Mouse (Mus musculus): ENCODE results near the gene Nox1. TPM values are rescaled to one million over a fixed set of nuclear protein-coding genes. Genes with fewer than 3 reads are reported as not detected.
"Not testable (repeated sequence)": the region's sequence is repeated elsewhere in the genome, so short reads cannot be mapped to it uniquely, and the experiment has no call there.

Gene Nox1
- polyA plus RNA-seq, 1 experiment from 2014 or later: 0.45 TPM

DNA sequence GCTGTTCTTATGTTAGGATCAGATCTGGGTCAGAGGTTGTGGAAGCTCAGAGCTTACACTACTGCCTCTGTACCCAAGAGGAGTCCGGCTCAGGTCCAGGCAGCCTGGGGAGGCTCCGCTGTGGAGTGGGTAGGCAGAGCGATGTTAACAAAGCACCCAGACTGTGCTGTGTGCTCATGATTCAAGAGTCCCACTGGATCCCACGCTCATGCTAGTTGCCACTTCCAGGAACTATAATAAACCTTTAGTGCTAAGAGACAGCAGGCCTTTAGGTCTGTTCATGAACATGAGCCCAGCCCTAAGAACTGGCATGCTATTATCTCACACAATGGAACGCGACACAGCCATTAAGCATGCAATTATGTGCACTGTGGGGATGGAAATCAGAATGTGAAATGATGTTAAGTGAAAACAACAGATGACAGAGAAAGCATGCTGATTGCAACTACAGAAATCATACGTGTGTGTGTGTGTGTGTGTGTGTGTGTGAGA lies 10.6 kb downstream of the Nox1 start:
- no peak for ATAC-seq (ENCODE audit: insufficient number of reproducible peaks, insufficient read depth, low FRiP score, low read depth)
- no peak overlapping the region for H3K4me2 ChIP-seq (replicated peaks; ENCODE audit: low read depth, low read length)
- H3K36me3 ChIP-seq (ENCODE audit: control insufficient read depth, insufficient read depth, low read length): no peaks in the 10 kb centered on the region
- H3K9me3 ChIP-seq (ENCODE audit: control insufficient read depth, low read depth, low read length): no peaks in the 10 kb centered on the region
- H3K27me3 ChIP-seq (ENCODE audit: control insufficient read depth, insufficient read depth, low read length): no peaks in the 10 kb centered on the region
- H3K9ac ChIP-seq (replicated peaks; ENCODE audit: low read depth, low read length): no peak overlapping the region
- WGBS: 82% methylated on average over 7 of the region's 7 CpGs
- H3K27ac ChIP-seq (ENCODE audit: low read length): no peak overlapping the region
- no peak overlapping the region for H3K4me3 ChIP-seq (ENCODE audit: low read depth, low read length)
- H3K4me1 ChIP-seq (ENCODE audit: control insufficient read depth, insufficient read depth, low read length): no peaks in the 10 kb centered on the region

DNA sequence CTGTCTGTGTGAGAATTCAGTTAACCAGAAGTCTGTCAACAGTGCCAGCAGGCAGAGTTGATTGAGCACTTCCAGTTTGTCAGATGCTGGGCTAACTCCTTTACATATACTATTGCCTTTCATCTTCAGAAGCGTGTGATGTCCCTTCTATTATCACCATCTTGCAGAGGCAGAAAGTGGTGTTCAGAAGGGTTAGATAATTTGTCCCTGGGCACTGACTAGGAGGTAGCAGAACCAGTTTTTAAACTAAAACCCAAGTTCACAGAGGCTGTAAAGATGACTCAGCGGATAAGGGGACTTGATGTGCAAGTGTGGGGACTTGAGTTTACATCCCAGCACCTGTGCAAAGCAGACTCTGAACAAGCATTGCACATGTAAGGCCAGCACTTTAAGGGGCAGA lies 13.3 kb downstream of the Nox1 start:
- Histone ChIP-seq H3K36me3 (ENCODE audit: control insufficient read depth, insufficient read depth, low read length) (no peaks in the 10 kb centered on the region), H3K4me2 (replicated peaks; ENCODE audit: low read depth, low read length) (no peak overlapping the region), H3K9me3 (ENCODE audit: control insufficient read depth, low read depth, low read length) (no peaks in the 10 kb centered on the region), H3K27me3 (ENCODE audit: control insufficient read depth, insufficient read depth, low read length) (no peaks in the 10 kb centered on the region), H3K9ac (replicated peaks; ENCODE audit: low read depth, low read length) (no peak overlapping the region), H3K27ac (ENCODE audit: low read length) (no peak overlapping the region), H3K4me1 (ENCODE audit: control insufficient read depth, insufficient read depth, low read length) (no peaks in the 10 kb centered on the region), H3K4me3 (ENCODE audit: low read depth, low read length) (no peak overlapping the region)
- no peak for ATAC-seq (ENCODE audit: insufficient number of reproducible peaks, insufficient read depth, low FRiP score, low read depth)
- WGBS: 75% methylated on average over 2 of the region's 2 CpGs

DNA sequence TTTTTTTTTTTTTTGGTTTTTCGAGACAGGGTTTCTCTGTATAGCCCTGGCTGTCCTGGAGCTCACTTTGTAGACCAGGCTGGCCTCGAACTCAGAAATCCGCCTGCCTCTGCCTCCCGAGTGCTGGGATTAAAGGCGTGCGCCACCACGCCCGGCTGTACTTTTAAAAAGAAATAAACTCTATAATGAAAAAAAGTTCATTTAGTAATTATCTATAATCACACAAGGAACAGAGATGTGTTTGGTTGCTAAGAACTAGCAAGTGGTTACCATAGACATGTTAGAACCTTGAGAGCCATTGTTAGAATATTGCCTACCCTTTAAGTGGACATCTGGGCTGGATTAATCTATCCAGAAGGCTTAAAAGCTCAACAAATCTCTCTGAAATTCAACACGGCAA lies 34.6 kb downstream of the Nox1 start, which contains the start of gene Arl13a:
Arl13a (plus strand) TSS at position 301 of the 400 bp plus-strand sequence.
- not testable (repeated sequence) for H3K27me3 ChIP-seq (ENCODE audit: control insufficient read depth, insufficient read depth, low read length); H3K4me3 ChIP-seq (ENCODE audit: low read depth, low read length); H3K27ac ChIP-seq (ENCODE audit: low read length); H3K9me3 ChIP-seq (ENCODE audit: control insufficient read depth, low read depth, low read length); ATAC-seq (ENCODE audit: insufficient number of reproducible peaks, insufficient read depth, low FRiP score, low read depth); H3K9ac ChIP-seq (replicated peaks; ENCODE audit: low read depth, low read length); H3K36me3 ChIP-seq (ENCODE audit: control insufficient read depth, insufficient read depth, low read length); H3K4me1 ChIP-seq (ENCODE audit: control insufficient read depth, insufficient read depth, low read length); H3K4me2 ChIP-seq (replicated peaks; ENCODE audit: low read depth, low read length)
- 93% methylated on average over 8 of the region's 9 CpGs for WGBS

DNA sequence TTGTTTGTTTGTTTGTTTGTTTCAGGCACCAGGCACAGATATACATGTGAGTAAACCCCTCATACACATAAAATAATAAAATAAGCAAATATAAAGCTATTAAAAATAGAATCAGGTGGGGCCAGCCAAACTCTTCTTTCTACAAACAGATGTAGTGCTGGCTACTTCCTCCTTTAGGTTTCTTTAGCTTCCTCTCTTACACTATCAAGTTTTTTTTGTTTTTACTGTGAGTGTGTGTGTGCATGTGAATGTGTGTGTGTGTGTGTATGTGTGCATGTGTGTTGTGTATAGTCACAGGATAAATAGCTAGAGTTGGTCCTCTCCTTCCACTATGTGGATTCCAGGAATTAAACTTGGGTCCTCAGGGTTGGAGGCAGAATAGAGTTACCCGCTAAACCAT lies 47.1 kb downstream of the Nox1 start:
- no peak overlapping the region for H3K4me3 ChIP-seq (ENCODE audit: low read depth, low read length)
- H3K9me3 ChIP-seq (ENCODE audit: control insufficient read depth, low read depth, low read length): no peaks in the 10 kb centered on the region
- no peak overlapping the region for H3K9ac ChIP-seq (replicated peaks; ENCODE audit: low read depth, low read length)
- no peak for ATAC-seq (ENCODE audit: insufficient number of reproducible peaks, insufficient read depth, low FRiP score, low read depth)
- H3K36me3 ChIP-seq (ENCODE audit: control insufficient read depth, insufficient read depth, low read length): no peaks in the 10 kb centered on the region
- no peak overlapping the region for H3K27ac ChIP-seq (ENCODE audit: low read length)
- no peak overlapping the region for H3K4me2 ChIP-seq (replicated peaks; ENCODE audit: low read depth, low read length)
- 100% methylated on average over 1 of the region's 1 CpGs for WGBS
- H3K27me3 ChIP-seq (ENCODE audit: control insufficient read depth, insufficient read depth, low read length): no peaks in the 10 kb centered on the region
- no peaks in the 10 kb centered on the region for H3K4me1 ChIP-seq (ENCODE audit: control insufficient read depth, insufficient read depth, low read length)

DNA sequence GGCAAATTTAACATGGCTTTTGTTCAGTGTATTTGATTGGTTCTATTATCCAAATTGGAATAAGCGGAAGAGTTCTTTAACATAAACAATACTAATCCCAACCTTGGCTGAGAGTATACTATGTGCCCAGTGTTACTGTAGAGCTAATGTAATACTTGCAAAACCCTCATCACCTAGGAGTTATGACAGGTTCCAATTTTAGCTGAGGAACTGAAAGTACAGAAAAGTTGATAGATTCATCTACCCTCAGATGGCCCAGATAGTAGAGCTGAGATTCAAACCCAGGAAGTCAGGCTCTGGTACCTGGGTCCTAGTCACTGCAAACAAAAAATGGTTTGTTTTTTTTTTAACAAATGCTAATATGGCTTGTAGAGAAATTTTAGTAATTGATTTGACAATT lies 51.2 kb downstream of the Nox1 start:
- H3K4me3 ChIP-seq (ENCODE audit: low read depth, low read length): no peak overlapping the region
- H3K27me3 ChIP-seq (ENCODE audit: control insufficient read depth, insufficient read depth, low read length): no peaks in the 10 kb centered on the region
- H3K27ac ChIP-seq (ENCODE audit: low read length): no peak overlapping the region
- no peak overlapping the region for H3K4me2 ChIP-seq (replicated peaks; ENCODE audit: low read depth, low read length)
- H3K9ac ChIP-seq (replicated peaks; ENCODE audit: low read depth, low read length): no peak overlapping the region
- H3K9me3 ChIP-seq (ENCODE audit: control insufficient read depth, low read depth, low read length): no peaks in the 10 kb centered on the region
- ATAC-seq (ENCODE audit: insufficient number of reproducible peaks, insufficient read depth, low FRiP score, low read depth): no peak
- no peaks in the 10 kb centered on the region for H3K36me3 ChIP-seq (ENCODE audit: control insufficient read depth, insufficient read depth, low read length)
- H3K4me1 ChIP-seq (ENCODE audit: control insufficient read depth, insufficient read depth, low read length): no peaks in the 10 kb centered on the region
- WGBS: 69% methylated on average over 1 of the region's 1 CpGs

DNA sequence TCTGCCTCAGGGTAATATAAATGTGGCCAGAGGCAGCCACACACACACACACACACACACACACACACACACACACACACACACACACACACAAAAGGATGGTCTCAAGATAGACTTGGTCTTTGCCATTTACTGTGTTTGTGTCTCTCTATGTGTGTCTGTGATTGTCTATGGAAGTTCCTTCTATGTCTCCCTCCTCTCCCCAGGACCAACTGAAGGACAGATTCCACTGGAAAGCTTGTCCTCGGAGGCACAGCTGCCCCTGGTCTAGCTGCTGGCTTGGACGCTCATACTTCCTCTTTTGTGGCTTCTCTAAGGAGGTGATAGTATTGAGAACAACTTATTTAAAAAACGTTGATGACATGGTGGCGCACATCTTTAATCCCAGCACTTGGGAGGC lies 58.3 kb downstream of the Nox1 start:
- no peaks in the 10 kb centered on the region for H3K36me3 ChIP-seq (ENCODE audit: control insufficient read depth, insufficient read depth, low read length)
- H3K4me3 ChIP-seq (ENCODE audit: low read depth, low read length): no peak overlapping the region
- no peak overlapping the region for H3K9ac ChIP-seq (replicated peaks; ENCODE audit: low read depth, low read length)
- H3K4me2 ChIP-seq (replicated peaks; ENCODE audit: low read depth, low read length): no peak overlapping the region
- no peaks in the 10 kb centered on the region for H3K9me3 ChIP-seq (ENCODE audit: control insufficient read depth, low read depth, low read length)
- H3K4me1 ChIP-seq (ENCODE audit: control insufficient read depth, insufficient read depth, low read length): no peaks in the 10 kb centered on the region
- no peak overlapping the region for H3K27ac ChIP-seq (ENCODE audit: low read length)
- H3K27me3 ChIP-seq (ENCODE audit: control insufficient read depth, insufficient read depth, low read length): no peaks in the 10 kb centered on the region
- no peak for ATAC-seq (ENCODE audit: insufficient number of reproducible peaks, insufficient read depth, low FRiP score, low read depth)
- 71% methylated on average over 4 of the region's 4 CpGs for whole genome bisulfite sequencing

DNA sequence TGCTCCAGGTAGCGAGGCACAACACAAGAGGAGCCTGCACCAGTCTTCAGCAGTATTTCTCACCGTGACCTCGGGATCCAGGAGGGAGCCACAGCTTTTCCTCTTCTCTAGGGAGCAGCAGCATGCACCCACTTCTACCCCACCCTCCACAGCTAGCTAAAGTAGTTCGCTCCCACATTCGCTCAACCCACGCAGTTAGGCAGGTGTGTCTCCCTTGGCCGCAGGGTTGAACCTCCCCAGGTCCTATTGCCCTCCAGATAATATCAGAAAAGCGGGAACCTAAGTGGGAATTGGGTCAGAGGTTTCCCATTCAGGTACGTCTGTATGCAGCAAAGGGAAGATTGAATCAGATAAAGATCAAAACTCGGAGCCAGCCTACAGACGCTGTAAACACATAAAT lies 58.9 kb downstream of the Nox1 start:
- H3K4me2 ChIP-seq (replicated peaks; ENCODE audit: low read depth, low read length): peak overlapping the region; percentile 40
- WGBS: 15% methylated on average over 11 of the region's 11 CpGs
- no peaks in the 10 kb centered on the region for H3K27me3 ChIP-seq (ENCODE audit: control insufficient read depth, insufficient read depth, low read length)
- H3K4me1 ChIP-seq (ENCODE audit: control insufficient read depth, insufficient read depth, low read length): no peaks in the 10 kb centered on the region
- H3K9me3 ChIP-seq (ENCODE audit: control insufficient read depth, low read depth, low read length): no peaks in the 10 kb centered on the region
- H3K9ac ChIP-seq (replicated peaks; ENCODE audit: low read depth, low read length): no peak overlapping the region
- H3K36me3 ChIP-seq (ENCODE audit: control insufficient read depth, insufficient read depth, low read length): no peaks in the 10 kb centered on the region
- H3K27ac ChIP-seq (ENCODE audit: low read length): no peak overlapping the region
- ATAC-seq (ENCODE audit: insufficient number of reproducible peaks, insufficient read depth, low FRiP score, low read depth): no peak
- no peak overlapping the region for H3K4me3 ChIP-seq (ENCODE audit: low read depth, low read length)

DNA sequence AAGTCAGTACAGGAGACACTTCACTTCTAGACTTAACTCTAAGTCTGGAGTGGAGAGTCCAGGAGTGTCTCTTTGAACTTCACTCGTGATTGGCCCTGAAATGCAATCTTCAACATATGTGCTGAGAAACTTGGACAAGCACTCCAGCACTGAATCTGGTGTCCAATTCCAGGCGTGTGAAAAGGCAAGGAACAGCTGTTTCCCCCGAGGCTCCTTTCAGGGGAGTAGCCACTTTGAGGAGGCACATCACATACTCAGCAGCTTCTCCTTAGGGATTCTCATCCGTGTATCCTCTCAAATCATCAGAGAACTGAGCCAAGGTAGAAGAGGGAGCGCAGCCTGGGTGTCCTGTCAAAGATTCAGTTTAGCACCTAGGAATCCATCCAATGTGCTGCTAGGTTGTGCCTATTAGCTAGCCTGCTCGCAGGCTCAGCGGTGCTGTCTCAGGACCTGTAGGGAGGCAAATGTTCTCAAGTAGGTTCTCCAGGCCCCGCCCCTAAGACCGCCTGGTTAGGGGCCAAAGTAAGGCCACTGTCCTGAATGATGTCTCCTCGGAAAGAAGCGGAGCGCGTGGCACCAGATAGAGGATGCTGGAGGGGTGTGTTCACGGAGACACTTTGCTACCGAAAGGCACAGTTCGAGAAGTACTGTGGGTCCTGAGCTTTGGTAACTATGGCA lies 59.6 kb downstream of the Nox1 start, which contains the start of gene Xkrx:
Xkrx (minus strand) TSS at position 34 of the 678 bp plus-strand sequence.
- H3K4me3 ChIP-seq (ENCODE audit: low read depth, low read length): no peak within 1 kb of the TSS
- H3K36me3 ChIP-seq (ENCODE audit: control insufficient read depth, insufficient read depth, low read length): no peaks in the 10 kb centered on the region
- ATAC-seq (ENCODE audit: insufficient number of reproducible peaks, insufficient read depth, low FRiP score, low read depth): no peak
- no peak within 1 kb of the TSS for H3K9ac ChIP-seq (replicated peaks; ENCODE audit: low read depth, low read length)
- H3K4me1 ChIP-seq (ENCODE audit: control insufficient read depth, insufficient read depth, low read length): no peaks in the 10 kb centered on the region
- WGBS: 37% methylated on average over 16 of the region's 16 CpGs
- peak within 1 kb of the TSS; percentile 40 for H3K4me2 ChIP-seq (replicated peaks; ENCODE audit: low read depth, low read length)
- H3K27me3 ChIP-seq (ENCODE audit: control insufficient read depth, insufficient read depth, low read length): no peaks in the 10 kb centered on the region
- H3K27ac ChIP-seq (ENCODE audit: low read length): no peak within 1 kb of the TSS
- H3K9me3 ChIP-seq (ENCODE audit: control insufficient read depth, low read depth, low read length): no peaks in the 10 kb centered on the region

DNA sequence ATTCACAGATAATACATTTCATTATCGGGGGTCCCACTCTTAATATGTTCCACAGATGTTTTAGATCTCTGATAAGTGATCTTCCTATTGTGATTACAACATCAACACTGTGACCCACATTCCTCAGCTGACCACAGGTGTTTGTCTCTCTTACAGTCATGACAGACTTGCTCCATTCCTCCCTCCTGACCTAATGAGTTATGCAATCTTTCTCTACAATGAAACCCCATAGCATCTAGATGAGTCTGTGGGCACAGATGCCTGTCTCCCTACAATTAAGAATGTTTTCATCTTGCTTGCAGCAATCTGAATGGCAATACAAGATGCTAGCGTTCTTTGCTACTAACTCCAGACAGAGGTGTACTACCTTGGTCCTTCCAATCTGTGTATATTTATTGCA lies 61.3 kb downstream of the Nox1 start:
- H3K4me1 ChIP-seq (ENCODE audit: control insufficient read depth, insufficient read depth, low read length): no peaks in the 10 kb centered on the region
- no peak overlapping the region for H3K27ac ChIP-seq (ENCODE audit: low read length)
- H3K4me3 ChIP-seq (ENCODE audit: low read depth, low read length): no peak overlapping the region
- H3K9me3 ChIP-seq (ENCODE audit: control insufficient read depth, low read depth, low read length): no peaks in the 10 kb centered on the region
- no peaks in the 10 kb centered on the region for H3K27me3 ChIP-seq (ENCODE audit: control insufficient read depth, insufficient read depth, low read length)
- no peak overlapping the region for H3K4me2 ChIP-seq (replicated peaks; ENCODE audit: low read depth, low read length)
- 85% methylated on average over 2 of the region's 2 CpGs for WGBS
- no peaks in the 10 kb centered on the region for H3K36me3 ChIP-seq (ENCODE audit: control insufficient read depth, insufficient read depth, low read length)
- H3K9ac ChIP-seq (replicated peaks; ENCODE audit: low read depth, low read length): no peak overlapping the region
- no peak for ATAC-seq (ENCODE audit: insufficient number of reproducible peaks, insufficient read depth, low FRiP score, low read depth)

Measured in stomach, embryonic 14.5 days (tissue).